Mouse (Mus musculus) G1E (cell line): ENCODE results near the gene Sik1.

Experiments used
- CTCF ChIP-seq: IDR thresholded peaks from 2 replicates; pipeline ENCODE4 v1.5.1; 2012; ENCODE audit warnings: low read depth, low read length, inconsistent platforms, mixed read lengths
- GATA1 ChIP-seq: IDR thresholded peaks from 2 replicates; pipeline ENCODE4 v1.6.1; 2012; ENCODE audit warnings: borderline replicate concordance, low read length, inconsistent platforms, mixed read lengths
- GATA2 ChIP-seq: IDR thresholded peaks from 2 replicates; pipeline ENCODE4 v1.6.1; 2012; ENCODE audit warnings: low read depth, low read length, inconsistent platforms, borderline replicate concordance
- POLR2AphosphoS5 ChIP-seq: IDR thresholded peaks from 2 replicates; pipeline ENCODE4 v1.6.1; 2012; ENCODE audit warnings: low read depth, low read length, inconsistent platforms; ENCODE audit not compliant: insufficient replicate concordance
- TAL1 ChIP-seq: conservative IDR thresholded peaks from 2 replicates; pipeline ENCODE4 v1.6.1; 2012; ENCODE audit warnings: low read depth, low read length, inconsistent platforms, mixed read lengths

GRCm38 (mm10) chr17:31896311-31896710 lies 40.7 kb upstream of the Sik1 start:
- TF ChIP-seq CTCF (no peak), GATA2 (no peak), POLR2AphosphoS5 (no peak), TAL1 (no peak), GATA1 (no peak)
